Mouse (Mus musculus): Measurements from ENCODE around the gene Snx9. TPM values are rescaled to one million over a fixed set of nuclear protein-coding genes. Genes with fewer than 3 reads are reported as not detected.

Gene Snx9
- polyA plus RNA-seq, 1 experiment, result 66.3 TPM

DNA sequence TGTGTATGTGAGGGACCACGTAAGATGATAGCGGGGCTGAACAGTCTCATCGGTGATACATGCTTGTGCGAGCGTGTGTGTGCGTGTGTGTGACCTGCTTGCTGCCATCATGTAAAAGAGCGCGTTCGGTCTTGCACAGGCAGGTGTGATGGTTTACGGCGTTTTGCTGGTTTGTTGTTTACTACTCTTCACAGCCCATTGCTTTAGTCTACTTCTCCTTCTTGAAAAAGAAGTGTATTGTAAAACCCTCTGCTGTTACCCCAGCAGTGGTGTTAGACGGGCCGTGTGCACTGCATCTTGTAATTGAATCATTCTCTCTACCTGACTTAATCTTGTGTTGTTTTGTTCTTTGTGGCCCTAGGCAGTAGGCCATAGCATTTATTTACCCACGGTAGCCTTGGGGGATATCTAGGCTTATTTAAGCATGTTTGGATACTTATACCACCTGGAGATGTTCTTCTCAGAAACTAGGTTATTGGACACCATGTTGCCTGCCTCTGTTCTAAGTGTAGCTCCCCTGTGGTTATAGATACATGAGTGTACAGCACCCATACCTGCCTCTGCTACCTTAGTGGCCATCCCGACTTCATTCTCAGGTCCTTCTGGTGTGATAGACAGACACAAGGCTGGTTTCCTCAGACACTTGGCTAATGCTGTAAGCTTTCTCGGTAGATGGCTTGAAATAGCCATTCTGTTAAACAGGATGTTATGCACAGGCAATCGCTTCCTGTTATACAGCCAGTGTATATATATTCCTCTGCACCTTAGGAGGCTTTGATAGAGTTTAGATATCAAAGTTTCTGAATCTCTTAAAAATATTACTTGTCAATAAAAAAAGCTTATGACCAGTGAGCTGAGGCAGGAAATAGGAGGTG, 56.4 kb downstream of the Snx9 start:
- Histone ChIP-seq H3K36me3 (ENCODE audit: control insufficient read depth, insufficient read depth, low read length) (peaks cover 39% of the 10 kb centered on the region), H3K4me3 (ENCODE audit: low read depth, low read length) (no peak overlapping the region), H3K27ac (ENCODE audit: insufficient read depth, low read depth, low read length) (no peak overlapping the region), H3K4me1 (ENCODE audit: control insufficient read depth, insufficient read depth, insufficient read length, low read length) (peaks cover 16% of the 10 kb centered on the region), H3K27me3 (ENCODE audit: control insufficient read depth, insufficient read depth, low read length) (no peaks in the 10 kb centered on the region)
- WGBS, result 89% methylated on average over 17 of the region's 17 CpGs
- TF ChIP-seq CTCF (IDR thresholded peaks at IDR 0.05; ENCODE audit: extremely low read depth, insufficient read length, insufficient replicate concordance, low read depth, low read length) (no peak), POLR2A (IDR thresholded peaks at IDR 0.05; ENCODE audit: low read depth, low read length) (no peak)

DNA sequence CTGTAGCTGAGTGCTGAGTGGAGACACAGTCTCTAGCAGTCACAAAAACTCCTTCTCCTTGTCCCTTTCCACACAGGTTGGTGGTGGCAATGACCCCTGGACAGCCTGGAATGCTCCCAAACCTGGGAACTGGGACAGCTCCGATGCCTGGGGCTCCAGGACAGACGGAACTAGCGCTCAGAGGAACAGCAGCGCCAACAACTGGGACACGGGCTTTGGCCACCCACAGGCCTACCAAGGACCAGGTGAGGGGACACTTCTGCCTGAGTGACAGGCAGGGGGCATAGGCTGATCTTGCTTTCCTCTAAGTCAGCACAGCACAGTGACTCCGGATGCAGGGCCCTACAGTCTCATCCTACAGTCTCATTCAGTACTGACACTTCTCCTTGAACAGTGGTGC, 58.1 kb downstream of the Snx9 start:
- Histone ChIP-seq H3K27ac (ENCODE audit: insufficient read depth, low read depth, low read length) (no peak overlapping the region), H3K27me3 (ENCODE audit: control insufficient read depth, insufficient read depth, low read length) (no peaks in the 10 kb centered on the region), H3K36me3 (ENCODE audit: control insufficient read depth, insufficient read depth, low read length) (peaks cover 51% of the 10 kb centered on the region), H3K4me3 (ENCODE audit: low read depth, low read length) (no peak overlapping the region), H3K4me1 (ENCODE audit: control insufficient read depth, insufficient read depth, insufficient read length, low read length) (peaks cover 9% of the 10 kb centered on the region)
- 89% methylated on average over 6 of the region's 6 CpGs for WGBS
- TF ChIP-seq CTCF (IDR thresholded peaks at IDR 0.05; ENCODE audit: extremely low read depth, insufficient read length, insufficient replicate concordance, low read depth, low read length) (no peak), POLR2A (IDR thresholded peaks at IDR 0.05; ENCODE audit: low read depth, low read length) (no peak)

- TF ChIP-seq CTCF (IDR thresholded peaks at IDR 0.05; ENCODE audit: extremely low read depth, insufficient read length, insufficient replicate concordance, low read depth, low read length) (no peak), POLR2A (IDR thresholded peaks at IDR 0.05; ENCODE audit: low read depth, low read length) (no peak)
- H3K4me3 ChIP-seq (ENCODE audit: low read depth, low read length), result no peak overlapping the region
- WGBS, result 86% methylated on average over 5 of the region's 5 CpGs
- H3K27ac ChIP-seq (ENCODE audit: insufficient read depth, low read depth, low read length), result no peak overlapping the region
- peaks cover 61% of the 10 kb centered on the region for H3K36me3 ChIP-seq (ENCODE audit: control insufficient read depth, insufficient read depth, low read length)
- no peaks in the 10 kb centered on the region for H3K4me1 ChIP-seq (ENCODE audit: control insufficient read depth, insufficient read depth, insufficient read length, low read length)
- no peaks in the 10 kb centered on the region for H3K27me3 ChIP-seq (ENCODE audit: control insufficient read depth, insufficient read depth, low read length)
Observed at GRCm38 (mm10) chr17:5901381-5901780, 60.3 kb downstream of the Snx9 start.

- Histone ChIP-seq H3K4me3 (ENCODE audit: low read depth, low read length) (no peak overlapping the region), H3K27me3 (ENCODE audit: control insufficient read depth, insufficient read depth, low read length) (no peaks in the 10 kb centered on the region), H3K36me3 (ENCODE audit: control insufficient read depth, insufficient read depth, low read length) (peaks cover 77% of the 10 kb centered on the region), H3K27ac (ENCODE audit: insufficient read depth, low read depth, low read length) (no peak overlapping the region), H3K4me1 (ENCODE audit: control insufficient read depth, insufficient read depth, insufficient read length, low read length) (no peaks in the 10 kb centered on the region)
- no peak for TF ChIP-seq CTCF (IDR thresholded peaks at IDR 0.05; ENCODE audit: extremely low read depth, insufficient read length, insufficient replicate concordance, low read depth, low read length)
- TF ChIP-seq POLR2A (IDR thresholded peaks at IDR 0.05; ENCODE audit: low read depth, low read length), result no peak
- WGBS, result 74% methylated on average over 6 of the region's 6 CpGs
Observed at GRCm38 (mm10) chr17:5903630-5904301, 62.6 kb downstream of the Snx9 start.

DNA sequence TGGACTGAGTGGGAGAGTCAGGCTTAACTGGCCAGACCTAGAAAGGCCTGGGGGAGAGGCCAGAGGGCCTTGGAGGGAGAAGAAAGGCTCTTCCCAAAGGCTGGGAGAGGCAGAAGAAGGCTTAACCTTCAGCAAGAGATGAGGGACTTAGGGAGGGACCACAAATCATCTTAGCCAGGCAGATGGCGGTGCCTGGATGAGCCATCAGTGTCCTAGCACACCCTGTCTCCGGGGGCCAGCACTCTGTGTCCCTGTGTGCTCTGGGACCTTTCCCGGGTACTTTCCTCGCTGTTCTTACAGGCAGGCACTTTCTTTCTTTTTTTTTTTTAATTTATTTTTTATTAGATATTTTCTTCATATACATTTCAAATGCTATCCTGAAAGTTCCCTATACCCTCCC, 68.6 kb downstream of the Snx9 start:
- Histone ChIP-seq H3K36me3 (ENCODE audit: control insufficient read depth, insufficient read depth, low read length) (peaks cover 61% of the 10 kb centered on the region), H3K4me3 (ENCODE audit: low read depth, low read length) (no peak overlapping the region), H3K27me3 (ENCODE audit: control insufficient read depth, insufficient read depth, low read length) (no peaks in the 10 kb centered on the region), H3K27ac (ENCODE audit: insufficient read depth, low read depth, low read length) (no peak overlapping the region), H3K4me1 (ENCODE audit: control insufficient read depth, insufficient read depth, insufficient read length, low read length) (no peaks in the 10 kb centered on the region)
- 96% methylated on average over 4 of the region's 4 CpGs for WGBS
- TF ChIP-seq POLR2A (IDR thresholded peaks at IDR 0.05; ENCODE audit: low read depth, low read length) (no peak), CTCF (IDR thresholded peaks at IDR 0.05; ENCODE audit: extremely low read depth, insufficient read length, insufficient replicate concordance, low read depth, low read length) (no peak)

- 90% methylated on average over 12 of the region's 12 CpGs for WGBS
- Histone ChIP-seq H3K27ac (ENCODE audit: insufficient read depth, low read depth, low read length) (no peak overlapping the region), H3K4me3 (ENCODE audit: low read depth, low read length) (no peak overlapping the region), H3K4me1 (ENCODE audit: control insufficient read depth, insufficient read depth, insufficient read length, low read length) (no peaks in the 10 kb centered on the region), H3K27me3 (ENCODE audit: control insufficient read depth, insufficient read depth, low read length) (no peaks in the 10 kb centered on the region), H3K36me3 (ENCODE audit: control insufficient read depth, insufficient read depth, low read length) (peaks cover 61% of the 10 kb centered on the region)
- no peak for TF ChIP-seq POLR2A (IDR thresholded peaks at IDR 0.05; ENCODE audit: low read depth, low read length)
- TF ChIP-seq CTCF (IDR thresholded peaks at IDR 0.05; ENCODE audit: extremely low read depth, insufficient read length, insufficient replicate concordance, low read depth, low read length), result no peak
Observed at GRCm38 (mm10) chr17:5911591-5911990, 70.5 kb downstream of the Snx9 start.

DNA sequence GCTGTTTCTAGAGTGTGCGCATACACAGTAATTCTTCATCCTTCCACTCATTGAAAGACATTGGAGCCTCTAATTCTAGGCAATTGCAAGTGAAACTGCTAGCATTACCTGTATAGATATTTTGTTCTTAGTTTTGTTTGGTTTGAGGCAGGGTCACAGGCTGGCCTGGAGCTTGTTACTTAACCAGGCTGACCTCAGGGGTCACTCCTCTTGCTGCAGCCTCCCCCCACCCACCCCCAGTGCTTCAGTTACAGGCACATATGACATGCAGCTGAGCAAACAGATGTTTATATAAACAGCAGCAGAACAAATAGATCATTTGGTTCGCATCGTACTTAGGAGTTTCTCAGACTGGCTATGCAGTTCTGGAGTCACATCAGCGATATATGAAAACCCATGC, 71.7 kb downstream of the Snx9 start:
- Histone ChIP-seq H3K4me3 (ENCODE audit: low read depth, low read length) (no peak overlapping the region), H3K27ac (ENCODE audit: insufficient read depth, low read depth, low read length) (no peak overlapping the region), H3K27me3 (ENCODE audit: control insufficient read depth, insufficient read depth, low read length) (no peaks in the 10 kb centered on the region), H3K36me3 (ENCODE audit: control insufficient read depth, insufficient read depth, low read length) (peaks cover 56% of the 10 kb centered on the region), H3K4me1 (ENCODE audit: control insufficient read depth, insufficient read depth, insufficient read length, low read length) (no peaks in the 10 kb centered on the region)
- TF ChIP-seq POLR2A (IDR thresholded peaks at IDR 0.05; ENCODE audit: low read depth, low read length) (no peak), CTCF (IDR thresholded peaks at IDR 0.05; ENCODE audit: extremely low read depth, insufficient read length, insufficient replicate concordance, low read depth, low read length) (no peak)
- 77% methylated on average over 4 of the region's 4 CpGs for WGBS
